Mouse (Mus musculus): ENCODE data around the gene Shc4. TPM values are rescaled to one million over a fixed set of nuclear protein-coding genes. Genes with fewer than 3 reads are reported as not detected.
A peak's percentile ranks its signal among the peaks of the same experiment; 100 is the strongest.

The Shc4 gene
- total RNA-seq (2014; rRNA removed; ENCODE audit: low replicate concordance), result 1.2 and 4.4 TPM in 2 replicates
- polyA plus RNA-seq (2015; fragmentation: Nextera tagmentation; extraction: Ambion mirVana), result 0.44 and 0.49 TPM in 2 replicates

DNA sequence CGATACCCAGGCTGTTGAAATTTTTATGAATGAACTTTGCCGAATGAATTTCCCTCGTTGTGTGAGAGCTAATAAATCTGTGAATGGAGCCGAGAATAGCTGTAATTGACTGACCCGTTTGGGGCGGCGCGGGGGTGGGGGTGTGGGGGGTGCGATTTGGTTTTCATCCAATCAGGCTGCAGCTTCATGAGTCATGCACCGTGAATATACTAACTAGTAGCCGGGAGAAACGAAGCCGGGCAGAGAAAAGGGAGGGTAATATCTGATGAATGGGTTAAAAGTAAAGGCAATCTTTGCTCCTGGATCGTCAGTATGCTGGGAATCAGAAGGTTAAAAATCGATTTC is at the start of gene Shc4:
TSS of gene Shc4 (minus strand) at position 63 of the 345 bp plus-strand sequence.
- no peak within 1 kb of the TSS for H3K27ac ChIP-seq (ENCODE audit: low read depth)
- H3K36me3 ChIP-seq (replicated peaks; ENCODE audit: control insufficient read depth, insufficient read depth, low read length), result no peaks in the 10 kb centered on the region
- H3K4me1 ChIP-seq (ENCODE audit: control insufficient read depth, insufficient read depth), result peaks cover 6% of the 10 kb centered on the region; the same call in 1 of the 2 replicates
- ATAC-seq (ENCODE audit: insufficient read depth, low read depth), result peak; percentile 59; the same call in 1 of the 2 replicates
- peaks cover 40% of the 10 kb centered on the region for H3K27me3 ChIP-seq (ENCODE audit: control insufficient read depth, insufficient read depth, low read length)
- H3K4me2 ChIP-seq (ENCODE audit: low read depth, low read length), result peak within 1 kb of the TSS; percentile 91
- under 1% methylated on average over 15 of the region's 15 CpGs for WGBS
- no peak for TF ChIP-seq EP300 (IDR thresholded peaks at IDR 0.05; ENCODE audit: low read depth)
- no peak for TF ChIP-seq CTCF (IDR thresholded peaks at IDR 0.05; ENCODE audit: low read depth)
- H3K9me3 ChIP-seq (replicated peaks; ENCODE audit: control insufficient read depth, low read length), result no peaks in the 10 kb centered on the region
- peak within 1 kb of the TSS; percentile 51 for H3K4me3 ChIP-seq (ENCODE audit: low read depth, low read length)
- H3K9ac ChIP-seq (replicated peaks; ENCODE audit: low read depth, low read length), result peak within 1 kb of the TSS; percentile 15
- DNase-seq (ENCODE audit: low spot score), result peak; percentile 56

DNA sequence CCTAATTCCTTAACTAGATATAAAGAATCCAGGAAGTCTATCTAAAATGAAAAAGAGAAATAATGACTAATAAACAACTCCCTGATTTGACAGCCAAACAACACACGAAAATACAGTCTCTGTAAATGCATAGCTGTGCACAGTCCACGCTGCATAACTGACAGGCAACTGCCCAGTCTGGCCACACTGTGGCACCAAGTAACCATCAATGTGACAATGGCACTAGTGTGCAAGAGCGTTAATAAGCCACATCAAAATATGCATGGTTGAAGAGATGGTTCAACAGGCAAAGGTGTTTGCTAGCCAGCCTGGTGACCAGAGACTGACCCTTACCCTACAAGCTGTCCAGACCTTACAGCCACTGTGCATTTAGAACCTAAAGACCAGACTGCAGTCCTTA is 41.1 kb upstream of the Shc4 start:
- peak; percentile 59 for TF ChIP-seq CTCF (IDR thresholded peaks at IDR 0.05; ENCODE audit: low read depth)
- no peak for TF ChIP-seq EP300 (IDR thresholded peaks at IDR 0.05; ENCODE audit: low read depth)

DNA sequence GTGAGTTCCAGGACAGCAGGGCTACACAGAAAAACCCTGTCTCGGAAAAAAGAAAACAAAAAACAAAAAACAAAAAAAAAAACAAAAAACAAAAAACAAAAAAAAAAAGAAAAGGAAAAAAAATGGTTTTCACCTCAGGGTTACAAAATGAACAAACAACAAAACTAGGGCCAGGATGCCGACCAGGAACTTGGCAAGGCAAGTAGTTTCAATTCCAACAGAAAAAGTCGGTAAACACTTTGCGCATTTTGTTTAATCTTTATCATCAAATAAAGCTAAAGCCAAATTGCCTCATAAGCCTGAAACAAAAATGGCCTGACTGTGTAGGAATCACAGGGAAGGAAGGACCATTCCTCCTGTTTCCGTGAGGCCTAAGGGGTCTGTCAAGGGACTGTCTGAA is 40.6 kb upstream of the Shc4 start:
- Histone ChIP-seq H3K9me3 (replicated peaks; ENCODE audit: control insufficient read depth, low read length) (no peaks in the 10 kb centered on the region), H3K4me2 (ENCODE audit: low read depth, low read length) (no peak overlapping the region), H3K4me3 (ENCODE audit: low read depth, low read length) (no peak overlapping the region), H3K4me1 (ENCODE audit: control insufficient read depth, insufficient read depth) (no peaks in the 10 kb centered on the region), H3K36me3 (replicated peaks; ENCODE audit: control insufficient read depth, insufficient read depth, low read length) (peaks cover 78% of the 10 kb centered on the region), H3K27ac (ENCODE audit: low read depth) (no peak overlapping the region), H3K9ac (replicated peaks; ENCODE audit: low read depth, low read length) (no peak overlapping the region), H3K27me3 (ENCODE audit: control insufficient read depth, insufficient read depth, low read length) (no peaks in the 10 kb centered on the region)
- DNase-seq (ENCODE audit: low spot score) (no peak), ATAC-seq (ENCODE audit: insufficient read depth, low read depth) (no peak)
- TF ChIP-seq CTCF (IDR thresholded peaks at IDR 0.05; ENCODE audit: low read depth) (no peak), EP300 (IDR thresholded peaks at IDR 0.05; ENCODE audit: low read depth) (no peak)
- 92% methylated on average over 5 of the region's 5 CpGs for WGBS

More for the DNA sequence above, 41.1 kb upstream of the Shc4 start:
- ATAC-seq (ENCODE audit: insufficient read depth, low read depth) (peak; percentile 74; the same call in 1 of the 2 replicates), DNase-seq (ENCODE audit: low spot score) (no peak)
- Histone ChIP-seq H3K4me1 (ENCODE audit: control insufficient read depth, insufficient read depth) (no peaks in the 10 kb centered on the region), H3K9ac (replicated peaks; ENCODE audit: low read depth, low read length) (no peak overlapping the region), H3K9me3 (replicated peaks; ENCODE audit: control insufficient read depth, low read length) (no peaks in the 10 kb centered on the region), H3K27ac (ENCODE audit: low read depth) (no peak overlapping the region), H3K4me3 (ENCODE audit: low read depth, low read length) (no peak overlapping the region), H3K4me2 (ENCODE audit: low read depth, low read length) (no peak overlapping the region), H3K27me3 (ENCODE audit: control insufficient read depth, insufficient read depth, low read length) (no peaks in the 10 kb centered on the region), H3K36me3 (replicated peaks; ENCODE audit: control insufficient read depth, insufficient read depth, low read length) (peaks cover 76% of the 10 kb centered on the region)
- 75% methylated on average over 3 of the region's 3 CpGs for WGBS

GRCm38 (mm10) chr2:125749330-125749729 is 25.4 kb upstream of the Shc4 start:
- peaks cover 92% of the 10 kb centered on the region for H3K36me3 ChIP-seq (replicated peaks; ENCODE audit: control insufficient read depth, insufficient read depth, low read length)
- ATAC-seq (ENCODE audit: insufficient read depth, low read depth), result no peak

GRCm38 (mm10) chr2:125739338-125739737 is 15.4 kb upstream of the Shc4 start:
- WGBS, result 88% methylated on average over 6 of the region's 6 CpGs
- no peak overlapping the region for H3K27ac ChIP-seq (ENCODE audit: low read depth)
- no peak overlapping the region for H3K9ac ChIP-seq (replicated peaks; ENCODE audit: low read depth, low read length)
- H3K4me1 ChIP-seq (ENCODE audit: control insufficient read depth, insufficient read depth), result no peaks in the 10 kb centered on the region
- no peak for DNase-seq (ENCODE audit: low spot score)
- H3K27me3 ChIP-seq (ENCODE audit: control insufficient read depth, insufficient read depth, low read length), result no peaks in the 10 kb centered on the region
- TF ChIP-seq CTCF (IDR thresholded peaks at IDR 0.05; ENCODE audit: low read depth) (no peak), EP300 (IDR thresholded peaks at IDR 0.05; ENCODE audit: low read depth) (no peak)
- no peak for ATAC-seq (ENCODE audit: insufficient read depth, low read depth)
- no peak overlapping the region for H3K4me3 ChIP-seq (ENCODE audit: low read depth, low read length)
- H3K4me2 ChIP-seq (ENCODE audit: low read depth, low read length), result no peak overlapping the region
- peaks cover 54% of the 10 kb centered on the region for H3K36me3 ChIP-seq (replicated peaks; ENCODE audit: control insufficient read depth, insufficient read depth, low read length)
- no peaks in the 10 kb centered on the region for H3K9me3 ChIP-seq (replicated peaks; ENCODE audit: control insufficient read depth, low read length)

More at GRCm38 (mm10) chr2:125749330-125749729, 25.4 kb upstream of the Shc4 start:
- WGBS, result 98% methylated on average over 2 of the region's 2 CpGs
- no peaks in the 10 kb centered on the region for H3K9me3 ChIP-seq (replicated peaks; ENCODE audit: control insufficient read depth, low read length)
- DNase-seq (ENCODE audit: low spot score), result no peak
- H3K27ac ChIP-seq (ENCODE audit: low read depth), result no peak overlapping the region
- H3K9ac ChIP-seq (replicated peaks; ENCODE audit: low read depth, low read length), result no peak overlapping the region
- TF ChIP-seq EP300 (IDR thresholded peaks at IDR 0.05; ENCODE audit: low read depth) (no peak), CTCF (IDR thresholded peaks at IDR 0.05; ENCODE audit: low read depth) (no peak)
- no peak overlapping the region for H3K4me2 ChIP-seq (ENCODE audit: low read depth, low read length)
- no peak overlapping the region for H3K4me3 ChIP-seq (ENCODE audit: low read depth, low read length)
- no peaks in the 10 kb centered on the region for H3K27me3 ChIP-seq (ENCODE audit: control insufficient read depth, insufficient read depth, low read length)
- no peaks in the 10 kb centered on the region for H3K4me1 ChIP-seq (ENCODE audit: control insufficient read depth, insufficient read depth)

DNA sequence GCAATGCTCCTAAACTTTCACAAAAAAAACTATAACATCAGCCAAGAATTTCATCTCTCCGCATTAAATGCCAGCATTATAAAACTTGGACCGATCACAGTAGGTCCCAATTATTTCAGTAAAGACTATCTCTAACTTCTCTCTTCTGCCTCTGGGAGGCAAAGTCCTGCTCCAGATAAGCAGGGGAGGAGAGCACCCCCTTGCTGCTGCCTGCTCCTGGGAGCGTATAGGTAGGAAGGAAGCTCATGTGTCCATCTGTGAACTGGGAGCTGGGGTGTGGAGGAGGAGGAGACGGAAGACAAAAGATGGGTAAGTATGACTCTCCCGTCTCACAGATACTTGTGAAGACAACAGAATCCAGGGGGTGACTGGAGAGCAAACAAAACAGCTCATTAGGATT is 14.8 kb upstream of the Shc4 start:
- Histone ChIP-seq H3K27me3 (ENCODE audit: control insufficient read depth, insufficient read depth, low read length) (no peaks in the 10 kb centered on the region), H3K4me1 (ENCODE audit: control insufficient read depth, insufficient read depth) (no peaks in the 10 kb centered on the region), H3K36me3 (replicated peaks; ENCODE audit: control insufficient read depth, insufficient read depth, low read length) (peaks cover 49% of the 10 kb centered on the region), H3K27ac (ENCODE audit: low read depth) (no peak overlapping the region), H3K4me3 (ENCODE audit: low read depth, low read length) (no peak overlapping the region), H3K9me3 (replicated peaks; ENCODE audit: control insufficient read depth, low read length) (no peaks in the 10 kb centered on the region), H3K4me2 (ENCODE audit: low read depth, low read length) (no peak overlapping the region), H3K9ac (replicated peaks; ENCODE audit: low read depth, low read length) (no peak overlapping the region)
- 0 out of 2 replicates have a peak, but pooled peaks have one; percentile 12 for TF ChIP-seq CTCF (IDR thresholded peaks at IDR 0.05; ENCODE audit: low read depth)
- TF ChIP-seq EP300 (IDR thresholded peaks at IDR 0.05; ENCODE audit: low read depth), result no peak
- 64% methylated on average over 5 of the region's 5 CpGs for WGBS
- DNase-seq (ENCODE audit: low spot score) (no peak), ATAC-seq (ENCODE audit: insufficient read depth, low read depth) (no peak)

Measured in heart, postnatal 0 days (tissue).